In the genomic region with DNA sequence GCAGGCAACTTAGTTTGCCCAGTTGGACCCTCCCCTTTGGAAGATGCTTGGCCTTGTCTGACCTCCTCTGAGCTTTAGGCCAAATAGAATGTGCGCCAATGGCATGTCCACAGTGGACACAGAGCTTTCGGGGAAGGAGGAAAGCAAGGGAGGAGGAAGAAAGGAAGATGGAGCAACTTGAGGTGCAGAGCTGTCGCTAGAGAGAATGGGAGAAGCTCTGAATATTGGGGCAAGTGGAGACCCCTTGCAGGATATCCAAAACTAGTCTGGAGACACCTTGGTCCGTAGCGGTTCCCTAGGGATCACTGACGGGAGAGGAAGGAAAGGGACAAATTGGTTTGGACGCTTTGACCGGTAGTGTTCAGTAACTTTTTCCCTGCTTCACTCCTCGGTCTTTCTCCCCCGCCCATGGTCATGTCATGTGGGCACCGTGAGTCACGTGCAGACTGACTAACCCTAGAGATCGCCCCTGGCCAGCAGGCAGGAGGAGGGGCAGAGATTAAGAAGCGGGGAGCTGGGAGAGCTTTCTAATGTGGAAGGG, we compare ENCODE assay signal across 8 mouse cellular contexts. TPM values are rescaled to one million over a fixed set of nuclear protein-coding genes. Genes with fewer than 3 reads are reported as not detected.
DNase-seq lines count a peak whose midpoint lies in the region; ATAC-seq and TF ChIP-seq lines count a peak whose summit lies in the region.

No protein-coding gene starts in this region.

- H3K27me3 ChIP-seq in embryonic facial prominence, embryonic 14.5 days (replicated peaks; ENCODE audit: control insufficient read depth, insufficient read depth, low read length), result 0 out of 2 replicates have a peak, but pooled peaks cover 8% of the 10 kb centered on the region
- H3K27me3 ChIP-seq in heart, embryonic 10.5 days (ENCODE audit: insufficient read depth, poor library complexity, severe bottlenecking), result peaks cover 12% of the 10 kb centered on the region; the same call in 1 of the 2 replicates
- peaks cover 16% of the 10 kb centered on the region for H3K27me3 ChIP-seq in limb, embryonic 13.5 days
- no peaks in the 10 kb centered on the region for H3K27me3 ChIP-seq in midbrain, postnatal 0 days (ENCODE audit: insufficient read depth, low read length)
- H3K27me3 ChIP-seq in testis, adult 2 months (ENCODE audit: control insufficient read depth, insufficient read depth, low read length), result no peaks in the 10 kb centered on the region

- H3K4me3 ChIP-seq in embryonic facial prominence, embryonic 14.5 days (ENCODE audit: low read depth, low read length), result peak overlapping the region; percentile 74
- H3K4me3 ChIP-seq in heart, embryonic 10.5 days, result peak overlapping the region; percentile 78
- peak overlapping the region; percentile 66 for H3K4me3 ChIP-seq in limb, embryonic 13.5 days
- peak overlapping the region; percentile 76 for H3K4me3 ChIP-seq in midbrain, postnatal 0 days (ENCODE audit: low read depth, low read length)
- H3K4me3 ChIP-seq in testis, adult 2 months (ENCODE audit: control insufficient read depth, low read depth, low read length), result peak overlapping the region; percentile 90

- TF ChIP-seq POLR2A in testis, adult 2 months (IDR thresholded peaks at IDR 0.05; ENCODE audit: control insufficient read depth, low read depth, low read length), result no peak

- H3K9me3 ChIP-seq in embryonic facial prominence, embryonic 14.5 days (ENCODE audit: control insufficient read depth, low read length), result no peaks in the 10 kb centered on the region
- no peaks in the 10 kb centered on the region for H3K9me3 ChIP-seq in heart, embryonic 10.5 days
- no peaks in the 10 kb centered on the region for H3K9me3 ChIP-seq in limb, embryonic 13.5 days
- no peaks in the 10 kb centered on the region for H3K9me3 ChIP-seq in midbrain, postnatal 0 days (ENCODE audit: low read length)

- H3K27ac ChIP-seq in embryonic facial prominence, embryonic 14.5 days (replicated peaks; ENCODE audit: low read depth, low read length), result no peak overlapping the region
- H3K27ac ChIP-seq in heart, embryonic 10.5 days, result 0 out of 2 replicates have a peak overlapping the region, but pooled peaks have one; percentile 87
- H3K27ac ChIP-seq in limb, embryonic 13.5 days, result no peak overlapping the region
- no peak overlapping the region; the same call in 1 of the 2 replicates for H3K27ac ChIP-seq in midbrain, postnatal 0 days (ENCODE audit: low read depth, low read length)
- H3K27ac ChIP-seq in testis, adult 2 months (ENCODE audit: control insufficient read depth, insufficient read depth, low read depth, low read length), result no peak overlapping the region

- H3K36me3 ChIP-seq in embryonic facial prominence, embryonic 14.5 days (ENCODE audit: control insufficient read depth, insufficient read depth, low read length), result no peaks in the 10 kb centered on the region
- H3K36me3 ChIP-seq in heart, embryonic 10.5 days, result no peaks in the 10 kb centered on the region
- H3K36me3 ChIP-seq in limb, embryonic 13.5 days, result no peaks in the 10 kb centered on the region
- H3K36me3 ChIP-seq in midbrain, postnatal 0 days (ENCODE audit: insufficient read depth, low read length), result no peaks in the 10 kb centered on the region
- H3K36me3 ChIP-seq in testis, adult 2 months (ENCODE audit: control insufficient read depth, insufficient read depth, low read length), result no peaks in the 10 kb centered on the region

- ATAC-seq in embryonic facial prominence, embryonic 14.5 days (ENCODE audit: low read depth), result no peak
- ATAC-seq in limb, embryonic 13.5 days (ENCODE audit: low FRiP score, low read depth), result no peak
- 0 out of 2 replicates have a peak, but pooled peaks have one; percentile 38 for ATAC-seq in midbrain, postnatal 0 days (ENCODE audit: low FRiP score)

- H3K4me2 ChIP-seq in embryonic facial prominence, embryonic 14.5 days (ENCODE audit: low read depth, low read length), result peak overlapping the region; percentile 96
- peak overlapping the region; percentile 97 for H3K4me2 ChIP-seq in limb, embryonic 13.5 days (replicated peaks)
- H3K4me2 ChIP-seq in midbrain, postnatal 0 days (ENCODE audit: low read depth, low read length, poor library complexity, severe bottlenecking), result peak overlapping the region; percentile 98

- H3K4me1 ChIP-seq in embryonic facial prominence, embryonic 14.5 days (ENCODE audit: control insufficient read depth, insufficient read depth, low read length), result no peaks in the 10 kb centered on the region
- H3K4me1 ChIP-seq in heart, embryonic 10.5 days, result peaks cover 14% of the 10 kb centered on the region
- H3K4me1 ChIP-seq in limb, embryonic 13.5 days, result peaks cover 16% of the 10 kb centered on the region
- H3K4me1 ChIP-seq in midbrain, postnatal 0 days (ENCODE audit: insufficient read depth, low read length), result no peaks in the 10 kb centered on the region; the same call in 1 of the 2 replicates
- H3K4me1 ChIP-seq in testis, adult 2 months (ENCODE audit: control insufficient read depth, insufficient read depth, low read length), result peaks cover 24% of the 10 kb centered on the region

- TF ChIP-seq CTCF in midbrain, postnatal 0 days (IDR thresholded peaks at IDR 0.05), result no peak
- TF ChIP-seq CTCF in testis, adult 2 months (IDR thresholded peaks at IDR 0.05; ENCODE audit: control insufficient read depth, insufficient read depth, insufficient replicate concordance, low read depth, low read length), result no peak

- WGBS in embryonic facial prominence, embryonic 14.5 days, result 0% methylated on average over 14 of the region's 14 CpGs
- under 1% methylated on average over 14 of the region's 14 CpGs for WGBS in heart, embryonic 10.5 days
- under 1% methylated on average over 14 of the region's 14 CpGs for WGBS in limb, embryonic 13.5 days
- under 1% methylated on average over 14 of the region's 14 CpGs for WGBS in midbrain, postnatal 0 days

- peak overlapping the region; percentile 78 for H3K9ac ChIP-seq in embryonic facial prominence, embryonic 14.5 days (ENCODE audit: low read depth, low read length)
- H3K9ac ChIP-seq in limb, embryonic 13.5 days, result peak overlapping the region; percentile 79
- H3K9ac ChIP-seq in midbrain, postnatal 0 days (replicated peaks; ENCODE audit: low read length, poor library complexity, severe bottlenecking), result peak overlapping the region; percentile 66

- peak; percentile 81 for DNase-seq in adrenal gland, postnatal 14 days
- DNase-seq in embryonic facial prominence, embryonic 14.5 days (ENCODE audit: low spot score), result peak; percentile 32
- DNase-seq in heart, embryonic 10.5 days (ENCODE audit: low spot score), result peak; percentile 76
- peak; percentile 78 for DNase-seq in kidney, adult 9 months
- DNase-seq in midbrain, postnatal 0 days (ENCODE audit: low spot score), result peak; percentile 40
- DNase-seq in thymus, postnatal 25 days, result no peak

RNA-seq across cellular contexts. Expression of gene Magi2, which starts 1.0 kb away (rescaled TPM):
- 7.3 and 7.6 TPM in 2 replicates for total RNA-seq in adrenal gland, postnatal 14 days (2021)
- 3.8 and 5.0 TPM in 2 replicates for polyA plus RNA-seq in embryonic facial prominence, embryonic 14.5 days (2014; fragmentation: Nextera tagmentation; extraction: Ambion mirVana)
- 1.8 and 2.6 TPM in 2 replicates for polyA plus RNA-seq in heart, embryonic 10.5 days (2016; fragmentation: Nextera tagmentation; extraction: Ambion mirVana)
- polyA plus RNA-seq in limb, embryonic 13.5 days (2015; fragmentation: Nextera tagmentation; extraction: Ambion mirVana), result 6.0 and 6.8 TPM in 2 replicates
- total RNA-seq in midbrain, postnatal 0 days (2014; rRNA removed), result 57.9 and 59.3 TPM in 2 replicates
- polyA plus RNA-seq in midbrain, postnatal 0 days (2015; fragmentation: Nextera tagmentation; extraction: Ambion mirVana), result 12.3 and 20.0 TPM in 2 replicates
- 5.8 and 6.3 TPM in 2 replicates for polyA plus RNA-seq in testis, adult 2 months (2012; rRNA removed)
